Mouse (Mus musculus) spleen, adult 12 weeks (tissue): ENCODE data around the gene Mmd2.

ENCODE experiments used
- DNase-seq: peaks from one replicate; pipeline ENCODE4 v3.0.0; 2022; ENCODE audit warnings: low spot score

Gene Mmd2

DNA sequence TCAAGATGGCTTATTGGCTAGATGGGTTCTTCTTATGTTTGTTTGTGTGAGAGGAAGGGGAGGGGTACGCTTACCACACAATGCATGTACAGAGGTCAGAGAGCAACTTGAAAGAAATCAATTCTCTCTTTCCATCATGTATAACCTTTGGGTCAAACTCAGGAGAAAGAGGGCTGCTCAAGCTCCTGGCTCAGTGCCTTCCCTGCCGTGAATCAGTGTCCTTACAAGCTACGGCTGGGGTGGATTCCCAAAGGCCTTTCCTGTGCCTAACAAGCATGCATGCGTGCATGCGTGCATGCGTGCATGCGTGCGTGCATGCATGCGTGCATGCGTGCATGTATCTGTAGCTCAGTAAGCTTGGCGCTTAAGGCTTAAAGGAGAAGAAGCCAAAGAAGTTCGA is 3.3 kb downstream of the Mmd2 start:
- DNase-seq = no peak

DNA sequence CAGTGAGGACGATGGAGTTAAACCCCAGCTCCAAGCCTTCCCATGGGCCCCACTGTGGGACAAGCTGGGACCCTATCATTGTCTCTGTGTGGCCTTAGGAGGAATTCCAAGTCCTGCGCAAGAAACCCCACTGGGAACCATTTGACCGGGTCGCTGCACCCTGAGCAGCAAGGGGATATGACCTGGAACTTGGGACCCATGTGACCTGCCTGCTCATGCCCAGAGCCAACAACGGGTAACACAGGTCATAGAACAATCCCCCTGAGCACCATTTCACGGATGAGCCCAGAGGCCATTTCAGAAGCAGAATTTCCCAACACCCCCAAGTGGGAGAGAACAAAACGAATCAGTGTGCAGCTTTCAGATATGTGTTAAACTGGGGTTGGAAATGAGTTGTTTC is 4.2 kb downstream of the Mmd2 start:
- DNase-seq = no peak

DNA sequence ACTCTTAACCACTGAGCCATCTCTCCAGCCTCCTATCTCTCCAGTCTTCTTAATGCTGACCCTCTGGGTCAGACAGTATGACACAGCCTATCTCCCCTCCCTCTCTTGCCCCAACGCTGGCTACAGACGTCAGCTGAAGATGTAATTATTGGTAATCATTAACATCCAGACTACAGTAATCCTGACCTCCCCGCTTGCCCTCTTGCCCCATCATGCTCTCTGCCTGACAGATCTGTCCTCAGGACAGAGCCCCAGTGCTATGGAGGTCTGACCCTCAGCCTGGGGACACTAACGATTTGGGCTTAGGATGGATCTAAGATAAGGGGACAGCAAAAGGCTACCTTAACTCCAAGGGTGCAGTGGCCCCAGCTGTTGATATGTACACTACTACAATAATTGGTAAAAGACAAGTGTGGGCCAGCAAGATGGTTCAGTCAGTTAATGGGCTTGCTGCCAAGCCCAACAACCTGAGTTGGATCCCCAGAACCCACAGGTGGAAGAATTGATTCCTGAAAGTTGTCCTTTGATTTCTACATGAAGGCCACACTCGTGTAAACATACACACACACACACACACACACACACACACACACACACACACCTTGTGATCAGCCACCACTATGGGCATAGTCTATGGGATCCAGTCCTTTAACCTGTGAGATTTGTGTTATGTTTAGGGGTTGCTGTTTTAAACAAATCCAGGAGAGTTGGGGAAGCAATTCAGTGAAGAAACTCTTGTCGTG is 10.8 kb downstream of the Mmd2 start:
- no peak for DNase-seq

DNA sequence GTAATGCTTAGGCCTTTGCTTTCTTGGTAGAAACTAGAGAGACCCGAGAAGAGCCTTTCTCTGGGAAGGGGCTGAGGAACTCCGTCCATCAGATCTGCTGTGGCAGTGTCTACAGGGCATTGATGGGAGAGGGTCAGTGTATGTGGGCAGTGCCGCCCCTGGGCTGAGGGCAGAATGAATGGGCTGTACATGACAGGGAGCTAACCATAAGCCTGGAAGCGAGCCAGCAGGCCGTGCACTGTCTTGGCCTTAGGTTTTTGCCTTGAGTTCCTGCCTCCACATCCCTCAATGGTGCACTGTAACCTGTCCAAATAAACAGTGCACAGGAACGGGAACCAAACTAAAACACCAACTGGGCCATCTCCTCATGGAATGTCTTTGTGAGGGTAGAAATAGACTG is 11.9 kb downstream of the Mmd2 start:
- DNase-seq = no peak

DNA sequence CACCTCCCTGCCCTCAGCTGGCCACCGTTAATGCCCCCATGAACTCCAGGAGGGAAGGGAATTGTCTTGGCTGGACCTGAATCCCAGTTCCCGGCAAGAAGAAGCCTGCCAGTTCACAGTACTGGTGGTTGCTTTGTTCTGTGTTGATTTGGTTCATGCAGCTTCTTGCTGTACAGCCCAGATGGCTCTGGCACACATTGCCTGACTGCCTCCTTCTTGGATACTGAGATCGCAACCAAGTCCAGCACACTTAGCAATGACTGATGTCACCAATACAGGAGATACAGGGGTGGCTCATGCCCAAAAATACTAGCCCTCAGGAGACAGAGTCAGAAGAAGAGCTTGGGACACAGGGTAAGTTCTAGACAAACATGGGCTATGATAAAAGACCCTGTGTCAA is 12.9 kb downstream of the Mmd2 start:
- DNase-seq = no peak

DNA sequence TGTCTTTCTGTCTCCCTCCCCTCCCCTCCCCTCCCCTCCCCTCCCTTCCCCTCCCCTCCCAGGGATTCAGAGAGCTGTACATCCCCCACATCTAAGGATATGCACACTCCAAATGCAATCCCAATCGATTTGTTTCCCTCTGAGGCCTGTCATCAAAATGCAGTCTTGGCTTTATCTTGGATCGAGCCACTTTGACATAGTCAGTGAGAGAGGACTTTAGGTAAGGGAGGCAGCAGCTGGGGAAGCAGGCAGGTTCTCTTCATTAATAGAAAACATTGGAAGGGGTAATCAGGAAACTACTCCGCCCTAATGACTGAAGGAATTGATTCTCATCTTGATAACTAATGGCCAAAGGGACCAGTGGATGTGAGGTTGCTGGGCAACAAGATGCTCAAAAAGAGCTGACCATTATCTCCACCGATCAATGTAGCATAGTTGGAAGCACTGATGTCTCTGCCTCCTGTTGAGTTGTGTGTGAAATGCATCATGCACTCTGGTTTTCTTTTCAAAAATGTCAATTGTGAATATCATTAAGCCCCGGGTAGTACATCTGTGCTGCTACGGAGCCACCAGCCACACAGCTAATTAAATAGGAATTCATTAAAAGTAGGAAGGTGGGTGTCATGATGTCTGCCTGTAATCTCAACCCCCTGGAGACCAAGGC is 17.5 kb downstream of the Mmd2 start:
- DNase-seq = no peak

DNA sequence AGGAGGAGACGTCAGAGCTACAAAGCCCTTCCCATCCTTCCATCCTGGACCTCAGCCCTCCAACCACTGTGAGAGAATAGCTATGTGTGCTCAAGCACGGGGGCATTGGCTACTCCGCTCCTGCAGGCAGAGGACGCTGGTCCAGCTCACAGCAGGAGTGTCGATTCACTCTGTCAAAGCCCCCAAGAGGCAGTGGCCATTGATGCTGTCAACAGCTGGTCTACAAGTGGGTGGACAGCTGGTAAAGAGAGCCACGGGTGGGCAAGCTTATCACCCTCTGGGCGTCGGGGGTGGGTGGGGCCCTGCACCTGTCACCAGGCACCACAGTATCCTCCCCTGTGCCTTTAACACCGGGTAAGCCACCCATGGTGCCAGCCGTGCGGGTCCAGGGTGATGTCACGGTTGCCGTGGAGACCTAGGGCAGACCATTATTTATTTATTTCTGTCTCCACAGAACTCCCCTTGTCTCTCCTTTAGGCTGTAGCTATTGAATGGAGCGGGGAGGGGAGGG is 24.9 kb downstream of the Mmd2 start:
- DNase-seq = no peak

DNA sequence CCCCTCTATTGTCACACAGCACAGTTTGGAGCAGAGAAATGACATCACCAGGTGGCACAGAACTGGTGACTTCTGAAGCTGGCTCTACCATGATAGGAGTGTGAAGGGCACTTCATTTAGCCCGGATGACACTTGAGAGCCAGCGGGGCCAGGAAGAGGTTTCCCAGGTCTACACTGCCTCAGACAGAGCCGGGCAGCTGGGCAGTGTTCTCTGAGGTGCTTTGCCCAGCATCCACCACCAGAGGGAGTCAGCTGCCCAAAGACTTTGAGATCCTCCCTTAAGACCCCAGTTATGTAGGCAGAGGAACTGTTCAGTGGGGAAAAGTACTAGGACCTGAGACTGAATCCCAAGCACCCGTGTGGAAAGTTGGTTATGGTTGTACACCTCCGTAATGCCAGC is 27.1 kb downstream of the Mmd2 start:
- peak; percentile 10 for DNase-seq

DNA sequence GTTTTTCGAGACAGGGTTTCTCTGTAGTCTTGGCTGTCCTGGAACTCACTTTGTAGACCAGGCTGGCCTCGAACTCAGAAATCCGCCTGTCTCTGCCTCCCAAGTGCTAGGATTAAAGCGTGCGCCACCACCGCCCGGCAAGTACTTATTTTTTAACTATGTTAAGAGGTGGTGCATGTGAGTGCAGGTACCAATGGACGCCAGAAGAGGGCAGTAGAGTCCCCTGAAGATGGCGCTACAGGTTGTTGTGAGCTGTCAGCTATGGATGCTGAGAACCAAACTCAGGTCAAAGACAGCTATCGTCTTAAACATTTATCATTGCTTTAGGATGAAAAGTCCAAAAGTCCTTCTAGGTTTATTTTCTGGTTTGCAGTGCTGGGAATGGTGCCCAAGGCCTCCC is 30.4 kb downstream of the Mmd2 start:
- DNase-seq = no peak

DNA sequence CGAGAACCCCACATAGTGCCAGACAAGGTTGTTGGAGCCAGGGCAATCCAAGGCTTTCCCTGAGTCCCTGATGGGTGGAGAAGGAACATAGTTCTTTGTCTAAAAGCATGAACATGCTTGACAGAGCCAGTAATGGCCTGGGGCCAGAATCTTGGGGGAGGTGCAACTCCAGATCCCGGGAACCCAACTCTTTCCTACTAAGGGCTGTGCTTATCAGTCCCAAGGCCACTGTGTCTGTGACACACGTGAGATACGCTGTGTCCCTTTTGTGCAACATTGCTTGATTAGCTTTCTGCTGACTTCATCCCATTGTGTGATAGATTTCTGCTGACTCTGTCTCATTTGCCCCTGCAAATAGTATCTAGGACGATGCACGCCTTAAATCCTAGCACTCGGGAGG is 31.8 kb downstream of the Mmd2 start:
- no peak for DNase-seq

DNA sequence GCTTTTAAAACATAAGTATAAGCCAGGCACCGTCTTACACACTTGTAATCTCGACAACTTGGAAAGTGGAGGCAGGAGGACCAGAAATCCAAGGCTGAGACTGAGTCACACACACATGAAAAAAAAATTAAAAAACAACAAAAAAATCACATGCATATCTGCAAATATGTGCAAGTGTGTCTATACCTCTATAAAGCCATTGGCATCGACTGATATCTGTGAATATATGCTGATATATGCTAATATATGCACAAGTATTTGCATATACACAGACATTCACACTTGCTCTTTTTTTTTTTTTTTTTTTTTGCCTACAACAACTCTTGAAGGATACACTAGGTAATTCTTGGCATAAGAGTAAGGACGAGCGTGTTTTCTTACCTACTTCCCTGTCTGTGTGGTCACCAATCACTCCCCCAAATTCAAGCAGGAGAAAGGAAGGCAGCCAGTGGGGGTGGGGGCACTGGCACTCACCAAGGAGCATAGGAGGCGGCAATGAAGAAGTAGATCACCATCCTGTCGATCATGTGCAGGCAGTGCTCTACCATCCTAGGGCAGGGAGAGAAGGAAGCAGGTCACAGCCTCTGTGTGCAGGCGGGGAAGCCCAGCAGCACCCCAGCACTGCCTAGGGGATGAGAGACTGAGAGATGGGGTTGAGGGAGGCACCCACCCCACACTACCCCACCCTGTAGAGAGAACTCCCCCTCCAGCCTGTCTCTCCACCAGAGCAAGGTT is 34.1 kb downstream of the Mmd2 start:
- DNase-seq = no peak

DNA sequence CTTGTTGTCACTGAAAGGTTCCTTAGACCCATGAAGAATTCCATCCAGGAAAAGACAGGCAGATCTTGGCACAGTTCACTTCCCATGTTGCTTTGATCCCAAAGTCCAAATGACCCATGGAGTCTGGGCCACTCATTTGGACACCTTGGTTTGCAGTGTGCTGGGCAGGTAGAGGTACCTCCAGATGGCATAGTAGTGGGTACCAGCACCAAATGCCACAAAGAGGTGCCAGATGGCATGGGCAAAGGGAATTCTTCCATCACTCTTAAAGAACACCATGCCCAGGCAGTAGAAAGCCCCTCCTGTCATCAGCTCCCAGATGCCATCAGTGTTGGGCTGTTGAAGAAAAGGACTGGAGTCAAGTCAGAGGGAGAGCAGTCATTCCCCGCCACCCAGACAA is 44.0 kb downstream of the Mmd2 start:
- no peak for DNase-seq

DNA sequence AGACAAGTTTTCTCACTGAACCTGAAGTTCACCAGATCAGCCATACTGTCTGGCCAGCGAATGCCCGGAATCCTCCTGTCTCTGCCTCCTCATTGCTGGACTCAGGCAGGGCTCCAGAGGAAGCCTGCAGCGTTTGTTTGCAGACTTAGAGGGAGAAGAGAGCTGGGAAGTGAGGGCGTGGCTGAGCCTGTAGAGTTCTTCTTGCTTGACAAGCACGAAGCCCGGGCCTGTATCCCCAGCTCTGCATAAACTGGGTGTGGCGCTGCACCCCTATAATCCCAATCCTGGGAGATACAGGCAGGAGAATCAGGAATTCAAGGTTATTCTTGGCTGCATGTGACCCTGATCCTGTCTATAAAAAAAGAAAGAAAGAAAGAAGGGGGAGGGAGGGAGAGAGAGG is 48.3 kb downstream of the Mmd2 start:
- DNase-seq = no peak

DNA sequence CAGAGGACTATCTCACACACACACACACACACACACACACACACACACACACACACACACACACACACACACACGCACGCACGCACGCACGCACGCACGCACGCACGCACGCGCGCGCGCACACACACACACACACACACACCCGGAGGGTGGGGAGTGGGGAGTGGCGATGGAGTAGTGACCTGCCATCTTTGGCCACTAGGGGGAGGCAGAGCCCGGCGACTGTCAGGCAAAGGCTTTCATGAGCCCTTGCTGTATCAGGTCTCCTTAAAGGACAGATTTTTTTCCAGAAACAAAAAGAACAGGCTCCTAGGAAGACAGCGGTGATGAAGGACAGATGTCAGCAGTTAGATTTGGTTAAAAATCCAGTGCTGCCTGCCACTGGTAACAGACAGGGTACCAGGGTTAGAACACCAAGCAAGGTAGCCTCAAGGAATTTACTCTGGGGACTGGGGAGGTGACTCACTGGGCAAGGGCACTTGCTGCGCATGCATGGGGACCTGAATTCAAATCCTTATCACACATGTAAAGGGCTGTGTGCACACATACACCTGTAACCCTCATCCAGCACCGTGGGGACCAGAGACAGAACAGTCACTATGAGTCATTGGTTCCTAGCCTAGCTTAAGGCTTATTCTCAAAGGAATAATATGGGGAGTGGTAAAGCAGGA is 51.1 kb downstream of the Mmd2 start:
- peak; percentile 24 for DNase-seq

DNA sequence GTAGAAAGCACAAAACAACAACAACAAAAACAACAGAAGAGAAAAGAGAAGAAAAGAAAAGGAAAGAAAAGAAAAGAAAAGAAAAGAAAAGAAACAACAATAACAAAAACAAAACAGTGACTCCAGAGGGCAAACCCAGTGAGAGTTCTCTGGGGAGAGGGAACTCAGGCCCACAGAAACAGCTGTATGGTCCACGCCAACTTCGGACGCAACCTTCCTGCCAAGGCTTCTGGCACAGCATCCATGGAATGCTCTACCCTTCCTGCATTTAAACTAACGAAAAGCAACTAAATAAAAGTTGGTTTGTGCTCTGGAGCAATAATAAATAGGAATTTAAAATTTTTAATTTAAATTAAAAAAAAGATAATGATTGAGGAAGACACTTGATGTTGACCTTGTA is 51.9 kb downstream of the Mmd2 start:
- DNase-seq = no peak

DNA sequence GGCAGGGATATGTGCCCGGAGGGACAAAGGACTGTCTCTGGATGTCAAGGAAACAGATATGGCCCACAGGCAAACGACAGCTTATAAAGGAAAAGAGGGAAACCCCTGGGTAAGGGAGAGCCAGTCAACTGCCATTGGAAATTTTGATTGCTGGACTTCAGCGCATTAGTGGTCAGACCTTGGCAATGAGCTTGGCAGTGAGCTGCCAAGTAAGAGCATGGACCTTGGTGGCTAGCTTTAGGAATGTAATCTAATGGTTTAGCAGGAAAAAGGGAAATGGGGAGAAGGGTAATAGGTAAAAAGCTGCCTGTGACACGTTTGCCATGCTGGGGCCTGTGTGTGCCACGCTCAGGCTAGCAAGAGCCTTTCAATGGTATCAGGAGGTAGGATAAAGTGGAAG is 52.7 kb downstream of the Mmd2 start:
- no peak for DNase-seq

DNA sequence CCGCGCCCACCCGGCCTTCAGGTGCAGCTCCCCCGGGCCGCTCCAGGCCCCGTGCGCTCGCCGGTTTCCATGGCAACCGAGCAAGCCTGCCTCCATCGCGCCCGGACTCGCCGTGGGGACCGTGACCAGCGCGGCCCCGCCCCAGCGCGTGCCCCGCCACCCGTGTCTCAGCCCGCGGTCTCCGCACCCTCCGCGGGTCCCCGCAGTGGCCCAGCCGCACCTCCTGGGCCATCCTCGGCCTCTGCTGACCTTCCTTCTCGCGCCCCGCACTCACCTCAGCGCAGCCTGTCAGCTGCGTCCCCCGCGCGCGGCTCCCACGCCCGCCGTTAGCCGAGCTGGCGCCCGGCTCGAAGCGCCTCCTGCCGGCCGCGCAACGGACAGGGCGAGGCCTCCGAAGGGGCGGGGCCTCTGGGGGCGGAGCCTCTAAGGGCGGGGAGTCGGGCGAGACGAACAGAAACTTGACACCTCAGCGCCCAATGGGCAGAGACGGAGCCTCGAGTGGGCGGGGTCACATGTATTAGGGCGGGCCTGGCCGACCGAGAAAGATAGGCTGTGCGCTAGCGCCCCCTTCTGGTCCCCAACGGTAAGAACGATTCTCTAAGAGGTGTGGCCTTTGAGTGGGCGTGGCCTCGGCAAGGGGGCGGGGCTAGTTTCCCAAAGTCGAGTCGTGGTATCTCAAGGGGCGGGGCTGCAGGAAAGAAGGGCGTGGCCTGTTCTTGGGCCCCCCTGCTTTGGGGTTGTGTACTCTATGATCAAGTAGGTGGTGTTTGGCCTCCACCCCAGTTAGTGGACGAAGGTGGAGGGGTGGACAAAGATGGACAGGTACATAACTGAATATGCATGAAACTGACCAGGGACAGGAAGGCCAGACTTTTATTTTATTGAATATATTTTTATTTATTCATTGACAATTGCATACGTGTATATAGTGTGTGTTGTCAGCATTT is 57.6 kb downstream of the Mmd2 start, which contains the start of gene Radil:
Gene Radil, minus strand, starts transcription at position 393 of the 947 bp plus-strand sequence.
- DNase-seq = peak; percentile 41

DNA sequence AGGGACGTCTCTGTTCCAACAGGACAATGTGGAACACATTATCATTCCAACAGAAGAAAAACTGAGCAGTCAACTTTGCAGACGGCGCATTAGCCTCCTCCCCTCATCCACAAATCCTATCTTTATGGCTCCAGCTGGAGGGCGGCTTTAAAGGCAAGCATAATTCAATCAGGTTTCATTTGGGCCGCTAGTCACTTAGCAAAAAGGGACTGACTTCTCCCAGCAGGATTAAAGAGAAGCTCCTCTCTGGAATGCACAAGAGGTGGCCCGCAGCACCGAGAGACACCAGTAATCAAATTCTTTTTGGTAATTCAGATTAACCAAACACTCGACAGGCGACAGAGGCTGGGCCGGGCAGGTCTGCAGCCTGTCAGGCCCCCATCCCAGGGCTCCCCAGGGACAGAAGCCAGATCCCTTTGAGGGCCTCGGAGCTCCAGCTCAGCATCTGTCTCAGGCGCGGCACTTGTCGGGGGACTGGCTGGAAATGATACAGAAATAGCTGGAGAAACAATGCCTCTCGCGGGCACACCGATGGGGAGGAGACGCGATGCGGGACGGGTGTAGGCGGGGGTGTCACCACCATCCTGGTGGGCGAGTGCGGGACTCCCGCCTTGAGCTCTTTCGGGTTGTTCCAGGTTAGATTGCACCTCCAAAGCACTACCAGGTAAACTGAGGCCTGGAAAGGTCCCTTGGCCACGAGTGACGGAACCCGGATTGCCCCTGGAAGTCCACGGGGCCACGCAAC is 58.5 kb downstream of the Mmd2 start:
- no peak for DNase-seq

DNA sequence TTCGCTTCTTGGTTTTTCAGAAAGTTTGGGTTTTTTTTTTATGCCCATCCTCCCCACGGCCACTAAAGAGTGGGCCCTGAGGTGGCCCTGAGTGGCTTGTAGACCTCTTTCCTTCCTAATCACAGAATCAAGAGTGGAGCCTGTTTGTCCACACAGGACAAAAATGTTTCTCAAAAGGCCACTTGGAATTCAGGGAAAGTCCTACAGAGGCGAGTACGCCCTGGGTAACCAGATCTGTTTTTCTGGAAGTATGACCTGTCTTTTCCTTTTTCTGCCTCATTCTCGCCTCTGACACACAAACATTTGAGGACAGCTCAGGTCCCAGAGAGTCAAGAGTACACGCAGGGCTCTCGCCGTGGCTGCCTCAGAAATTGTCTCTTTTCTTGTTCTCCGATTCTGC is 59.2 kb downstream of the Mmd2 start:
- DNase-seq = no peak

DNA sequence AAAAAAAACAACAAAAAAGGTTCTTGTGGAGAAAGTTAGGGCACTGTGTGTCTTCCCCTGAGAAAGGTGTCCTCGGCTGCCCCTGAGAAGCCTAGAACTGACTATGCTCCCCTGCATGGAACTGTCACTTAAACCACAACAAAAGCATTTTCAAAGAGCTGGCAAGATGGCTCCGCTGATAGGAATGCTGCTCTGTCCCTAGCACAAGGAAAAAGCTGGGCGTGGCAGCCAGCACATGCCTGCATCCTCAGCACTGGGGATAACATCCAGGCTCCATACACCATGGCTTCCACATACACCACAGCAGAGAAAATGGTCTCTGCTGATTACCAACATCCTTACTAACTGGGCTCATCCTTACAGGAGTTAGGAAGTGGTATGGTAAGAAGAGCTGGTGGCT is 61.5 kb downstream of the Mmd2 start:
- no peak for DNase-seq

DNA sequence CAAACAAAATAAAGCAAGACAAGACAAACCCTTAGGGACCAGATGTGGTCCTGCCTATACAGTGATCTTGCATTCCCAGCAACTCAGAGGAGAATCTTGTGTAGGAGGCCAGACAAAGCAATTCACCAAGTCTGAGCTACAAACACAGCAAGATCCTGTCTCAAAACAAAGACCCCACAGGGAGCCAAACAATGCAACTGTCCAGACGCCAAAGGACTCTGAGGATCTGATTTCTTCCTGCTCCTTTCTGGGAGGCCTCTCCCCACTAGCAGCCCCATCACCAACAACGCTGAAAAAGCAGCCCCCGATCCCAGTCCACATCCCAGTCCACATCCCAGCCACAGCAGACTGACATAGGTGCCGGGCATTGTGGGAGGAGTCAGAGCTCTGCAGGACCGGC is 62.3 kb downstream of the Mmd2 start:
- no peak for DNase-seq
